8 mouse cellular contexts compared by ENCODE assay signal in genomic region chr1:86581692-86582450, GRCm38 (mm10). TPM values are rescaled to one million over a fixed set of nuclear protein-coding genes. Genes with fewer than 3 reads are reported as not detected.
DNase-seq lines count a peak whose midpoint lies in the region; ATAC-seq and TF ChIP-seq lines count a peak whose summit lies in the region.

No protein-coding gene starts in this region.

- no peaks in the 10 kb centered on the region for H3K36me3 ChIP-seq in intestine, embryonic 14.5 days (ENCODE audit: control insufficient read depth, insufficient read depth, low read length)
- no peaks in the 10 kb centered on the region for H3K36me3 ChIP-seq in neural tube, embryonic 15.5 days

- WGBS in bone marrow, adult 2 months = 3% methylated on average over 37 of the region's 38 CpGs
- WGBS in intestine, embryonic 14.5 days = under 1% methylated on average over 37 of the region's 38 CpGs
- 1% methylated on average over 37 of the region's 38 CpGs for WGBS in lung, adult 2 months
- WGBS in neural tube, embryonic 15.5 days = 2% methylated on average over 30 of the region's 38 CpGs

- no peak for TF ChIP-seq CTCF in bone marrow, adult 2 months (IDR thresholded peaks at IDR 0.05; ENCODE audit: control insufficient read depth, insufficient read depth, low read length)
- TF ChIP-seq CTCF in lung, adult 2 months (IDR thresholded peaks at IDR 0.05; ENCODE audit: insufficient read depth, low read length) = no peak

- H3K4me3 ChIP-seq in bone marrow, adult 2 months (replicated peaks; ENCODE audit: control insufficient read depth, low read depth, low read length) = peak overlapping the region; percentile 74
- peak overlapping the region; percentile 87 for H3K4me3 ChIP-seq in intestine, embryonic 14.5 days (ENCODE audit: low read depth, low read length)
- peak overlapping the region; percentile 76 for H3K4me3 ChIP-seq in lung, adult 2 months (replicated peaks; ENCODE audit: extremely low read depth, low read depth, low read length)
- H3K4me3 ChIP-seq in neural tube, embryonic 15.5 days (replicated peaks) = peak overlapping the region; percentile 72

- TF ChIP-seq POLR2A in bone marrow, adult 2 months (IDR thresholded peaks at IDR 0.05; ENCODE audit: borderline replicate concordance, control insufficient read depth, low read depth, low read length) = no peak
- TF ChIP-seq POLR2A in lung, adult 2 months (IDR thresholded peaks at IDR 0.05; ENCODE audit: borderline replicate concordance, extremely low read depth, low read depth, low read length) = no peak

- no peaks in the 10 kb centered on the region for H3K9me3 ChIP-seq in intestine, embryonic 14.5 days (ENCODE audit: control insufficient read depth, low read length)
- no peaks in the 10 kb centered on the region for H3K9me3 ChIP-seq in neural tube, embryonic 15.5 days (replicated peaks)

- no peaks in the 10 kb centered on the region; the same call in 1 of the 2 replicates for H3K4me1 ChIP-seq in bone marrow, adult 2 months (ENCODE audit: control insufficient read depth, insufficient read depth, low read length)
- peaks cover 14% of the 10 kb centered on the region for H3K4me1 ChIP-seq in intestine, embryonic 14.5 days (replicated peaks; ENCODE audit: control insufficient read depth, insufficient read depth, low read length)
- H3K4me1 ChIP-seq in lung, adult 2 months (ENCODE audit: control insufficient read depth, insufficient read depth, low read length) = peaks cover 6% of the 10 kb centered on the region
- peaks cover 20% of the 10 kb centered on the region for H3K4me1 ChIP-seq in neural tube, embryonic 15.5 days

- ATAC-seq in erythroid progenitor cell, adult 5-6 weeks (replicated peaks; ENCODE audit: low FRiP score, poor library complexity, severe bottlenecking) = peak; percentile 55
- peak; percentile 87 for ATAC-seq in intestine, embryonic 14.5 days (replicated peaks; ENCODE audit: low FRiP score, low TSS enrichment, low read depth)
- peak; percentile 79 for ATAC-seq in neural tube, embryonic 15.5 days (ENCODE audit: low FRiP score)

- H3K27me3 ChIP-seq in intestine, embryonic 14.5 days (replicated peaks; ENCODE audit: control insufficient read depth, insufficient read depth, low read length) = no peaks in the 10 kb centered on the region
- H3K27me3 ChIP-seq in neural tube, embryonic 15.5 days (replicated peaks) = no peaks in the 10 kb centered on the region

- peak overlapping the region; percentile 56 for H3K4me2 ChIP-seq in intestine, embryonic 14.5 days (ENCODE audit: low read length)
- H3K4me2 ChIP-seq in neural tube, embryonic 15.5 days = peak overlapping the region; percentile 80

- DNase-seq in right cerebral cortex, postnatal 4 days = peak; percentile 52
- no peak for DNase-seq in right cerebral cortex, postnatal 25 days
- DNase-seq in intestine, embryonic 14.5 days (ENCODE audit: low spot score) = peak; percentile 57
- DNase-seq in lung, adult 2 months = peak; percentile 9
- no peak for DNase-seq in frontal cortex, adult 2 months (ENCODE audit: extremely low spot score in 1 of 2, low spot score in 1 of 2)

- peak overlapping the region; percentile 73 for H3K9ac ChIP-seq in intestine, embryonic 14.5 days (ENCODE audit: low read length)
- H3K9ac ChIP-seq in neural tube, embryonic 15.5 days (replicated peaks) = peak overlapping the region; percentile 86

- peak overlapping the region; percentile 35; the same call in 1 of the 2 replicates for H3K27ac ChIP-seq in bone marrow, adult 2 months (ENCODE audit: control insufficient read depth, insufficient read depth, low read depth, low read length, poor library complexity)
- no peak overlapping the region; the same call in 1 of the 2 replicates for H3K27ac ChIP-seq in intestine, embryonic 14.5 days (ENCODE audit: low read depth)
- peak overlapping the region; percentile 82 for H3K27ac ChIP-seq in neural tube, embryonic 15.5 days (replicated peaks)

RNA-seq across cellular contexts. Expression of gene Pde6d, which starts 0.6 kb away (rescaled TPM):
- polyA plus RNA-seq in bone marrow, adult 2 months (2011; ENCODE audit: insufficient read depth, insufficient read length, low replicate concordance, missing spikeins) = 11.2 and 15.6 TPM in 2 replicates
- total RNA-seq in erythroid progenitor cell, adult 5-6 weeks (2015; ENCODE audit: low replicate concordance) = 23.4 and 26.8 TPM in 2 replicates
- 4.3 and 13.6 TPM in 2 replicates for total RNA-seq in erythroid progenitor cell, adult 5-6 weeks (2017; ENCODE audit: low replicate concordance)
- polyA plus RNA-seq in intestine, embryonic 14.5 days (2014; fragmentation: Nextera tagmentation; extraction: Ambion mirVana) = 45.7 and 46.0 TPM in 2 replicates
- 15.8 and 20.8 TPM in 2 replicates for polyA plus RNA-seq in lung, adult 2 months (2012; rRNA removed)
- 103 and 128 TPM in 2 replicates for polyA plus RNA-seq in neural tube, embryonic 15.5 days (2015; fragmentation: Nextera tagmentation; extraction: Ambion mirVana)
- polyA plus RNA-seq in frontal cortex, adult 2 months (2012; rRNA removed) = 66.1 and 72.3 TPM in 2 replicates

RNA-seq across cellular contexts. Expression of gene Cops7b, which starts 0.8 kb away (rescaled TPM):
- polyA plus RNA-seq in bone marrow, adult 2 months (2011; ENCODE audit: insufficient read depth, insufficient read length, low replicate concordance, missing spikeins) = 7.3 and 19.4 TPM in 2 replicates
- 1.7 and 10.5 TPM in 2 replicates for total RNA-seq in erythroid progenitor cell, adult 5-6 weeks (2015; ENCODE audit: low replicate concordance)
- 4.9 and 5.5 TPM in 2 replicates for total RNA-seq in erythroid progenitor cell, adult 5-6 weeks (2017; ENCODE audit: low replicate concordance)
- polyA plus RNA-seq in intestine, embryonic 14.5 days (2014; fragmentation: Nextera tagmentation; extraction: Ambion mirVana) = 36.9 and 43.0 TPM in 2 replicates
- polyA plus RNA-seq in lung, adult 2 months (2012; rRNA removed) = 23.2 and 30.2 TPM in 2 replicates
- 53.7 and 59.4 TPM in 2 replicates for polyA plus RNA-seq in neural tube, embryonic 15.5 days (2015; fragmentation: Nextera tagmentation; extraction: Ambion mirVana)
- 34.7 and 39.7 TPM in 2 replicates for polyA plus RNA-seq in frontal cortex, adult 2 months (2012; rRNA removed)

RNA-seq across cellular contexts. Expression of gene Ptma, which starts 55.3 kb away (rescaled TPM):
- 1,145 and 1,395 TPM in 2 replicates for polyA plus RNA-seq in bone marrow, adult 2 months (2011; ENCODE audit: insufficient read depth, insufficient read length, low replicate concordance, missing spikeins)
- total RNA-seq in erythroid progenitor cell, adult 5-6 weeks (2015; ENCODE audit: low replicate concordance) = 1,278 and 1,332 TPM in 2 replicates
- 1,012 and 1,167 TPM in 2 replicates for total RNA-seq in erythroid progenitor cell, adult 5-6 weeks (2017; ENCODE audit: low replicate concordance)
- 2,795 and 2,826 TPM in 2 replicates for polyA plus RNA-seq in intestine, embryonic 14.5 days (2014; fragmentation: Nextera tagmentation; extraction: Ambion mirVana)
- 751 and 980 TPM in 2 replicates for polyA plus RNA-seq in lung, adult 2 months (2012; rRNA removed)
- polyA plus RNA-seq in neural tube, embryonic 15.5 days (2015; fragmentation: Nextera tagmentation; extraction: Ambion mirVana) = 1,254 and 1,565 TPM in 2 replicates
- 707 and 751 TPM in 2 replicates for polyA plus RNA-seq in frontal cortex, adult 2 months (2012; rRNA removed)

Comparison
In these comparisons a context has a peak if more than half of its experiments do, and no peak if none do; other contexts are left out.
1. DNase-seq: peak in right cerebral cortex, postnatal 4 days (single experiment), intestine, embryonic 14.5 days (single experiment) and lung, adult 2 months (single experiment); none in right cerebral cortex, postnatal 25 days (single experiment) and frontal cortex, adult 2 months (0 of 2).
2. Peak in every context shown above with its lines, with median percentiles within 50 percentile points of each other: H3K4me3 ChIP-seq and ATAC-seq.